Mouse (Mus musculus) neural tube, embryonic 12.5 days (tissue): ENCODE measurements at regions not wholly inside any gene's neighbourhood (a gene's known extent, or its start where the extent isn't known, plus 50 kb on each side); places are given as distances from the start of the nearest gene placed in this dataset.

Experiments
- ATAC-seq: fragments of 200-750 bp; cut with Nextera tagmentation; 2 replicates; pipeline ENCODE4 v1.8.0; 2017; ENCODE audit warnings: low read depth, mild to moderate bottlenecking, moderate TSS enrichment, moderate library complexity; ENCODE audit not compliant: low FRiP score
- H3K27ac ChIP-seq: fragments of 300-500 bp; sonication (generic); 2 replicates; pipeline ENCODE4 v1.5.1; 2016
- H3K27me3 ChIP-seq: fragments of 300-500 bp; sonication (generic); replicated peaks from 2 replicates; pipeline ENCODE4 v1.6.1; 2016; ENCODE audit warnings: mild to moderate bottlenecking
- H3K36me3 ChIP-seq: fragments of 300-500 bp; sonication (generic); 2 replicates; pipeline ENCODE4 v1.6.1; 2016; ENCODE audit warnings: mild to moderate bottlenecking
- H3K4me1 ChIP-seq: fragments of 300-500 bp; sonication (generic); 2 replicates; pipeline ENCODE4 v1.6.1; 2016
- H3K4me2 ChIP-seq: fragments of 300-500 bp; sonication (generic); replicated peaks from 2 replicates; pipeline ENCODE4 v1.6.1; 2016; ENCODE audit warnings: mild to moderate bottlenecking
- H3K4me3 ChIP-seq: fragments of 300-500 bp; sonication (generic); 2 replicates; pipeline ENCODE4 v1.5.1; 2016
- H3K9ac ChIP-seq: fragments of 300-500 bp; sonication (generic); 2 replicates; pipeline ENCODE4 v1.6.1; 2016; ENCODE audit warnings: mild to moderate bottlenecking
- H3K9me3 ChIP-seq: fragments of 300-500 bp; sonication (generic); 2 replicates; pipeline ENCODE4 v1.6.1; 2016; ENCODE audit warnings: mild to moderate bottlenecking
- WGBS: fragments of 180-500 bp; shearing (Covaris S2); methylation state at CpG from one replicate; pipeline ENCODE4 v1.1.7; 2016; 5-methylcytosine and 5-hydroxymethylcytosine counted together

- H3K27me3 ChIP-seq: no peaks in the 10 kb centered on the region
Observed at GRCm38 (mm10) chr10:111111020-111111419, 53.5 kb upstream of the Osbpl8 start.

GRCm38 (mm10) chr10:111108658-111109633 lies 55.6 kb upstream of the Osbpl8 start:
- ATAC-seq: peak; percentile 46
- Histone ChIP-seq H3K9me3 (no peaks in the 10 kb centered on the region), H3K4me3 (no peak overlapping the region), H3K4me2 (peak overlapping the region; percentile 51), H3K27ac (no peak overlapping the region), H3K9ac (no peak overlapping the region), H3K27me3 (no peaks in the 10 kb centered on the region), H3K36me3 (no peaks in the 10 kb centered on the region), H3K4me1 (no peaks in the 10 kb centered on the region)
- whole genome bisulfite sequencing: 50% methylated on average over 24 of the region's 24 CpGs

More at GRCm38 (mm10) chr10:111111020-111111419, 53.5 kb upstream of the Osbpl8 start:
- no peaks in the 10 kb centered on the region for H3K9me3 ChIP-seq
- no peak overlapping the region for H3K27ac ChIP-seq
- no peak overlapping the region for H3K4me2 ChIP-seq
- H3K9ac ChIP-seq: no peak overlapping the region
- ATAC-seq: no peak
- H3K4me1 ChIP-seq: no peaks in the 10 kb centered on the region
- no peak overlapping the region for H3K4me3 ChIP-seq
- no peaks in the 10 kb centered on the region for H3K36me3 ChIP-seq
- 76% methylated on average over 10 of the region's 10 CpGs for WGBS

GRCm38 (mm10) chr10:111107852-111108251 lies 56.7 kb upstream of the Osbpl8 start:
- Histone ChIP-seq H3K27ac (no peak overlapping the region), H3K9ac (no peak overlapping the region), H3K4me1 (no peaks in the 10 kb centered on the region), H3K36me3 (no peaks in the 10 kb centered on the region), H3K4me2 (no peak overlapping the region), H3K9me3 (no peaks in the 10 kb centered on the region), H3K4me3 (no peak overlapping the region), H3K27me3 (no peaks in the 10 kb centered on the region)
- WGBS: 90% methylated on average over 5 of the region's 5 CpGs
- ATAC-seq: no peak

GRCm38 (mm10) chr10:111107387-111107786 lies 57.2 kb upstream of the Osbpl8 start:
- H3K9me3 ChIP-seq: no peaks in the 10 kb centered on the region

GRCm38 (mm10) chr10:111106411-111106810 lies 58.1 kb upstream of the Osbpl8 start:
- no peak for ATAC-seq
- Histone ChIP-seq H3K9ac (no peak overlapping the region), H3K4me2 (no peak overlapping the region), H3K9me3 (no peaks in the 10 kb centered on the region), H3K27me3 (no peaks in the 10 kb centered on the region), H3K4me3 (no peak overlapping the region), H3K27ac (no peak overlapping the region), H3K4me1 (no peaks in the 10 kb centered on the region), H3K36me3 (no peaks in the 10 kb centered on the region)
- WGBS: 86% methylated on average over 5 of the region's 5 CpGs

More at GRCm38 (mm10) chr10:111107387-111107786, 57.2 kb upstream of the Osbpl8 start:
- Histone ChIP-seq H3K27ac (no peak overlapping the region), H3K36me3 (no peaks in the 10 kb centered on the region), H3K9ac (no peak overlapping the region), H3K27me3 (no peaks in the 10 kb centered on the region), H3K4me1 (no peaks in the 10 kb centered on the region), H3K4me3 (no peak overlapping the region), H3K4me2 (no peak overlapping the region)
- 69% methylated on average over 7 of the region's 7 CpGs for WGBS
- ATAC-seq: no peak

GRCm38 (mm10) chr10:111105662-111106061 lies 58.9 kb upstream of the Osbpl8 start:
- Histone ChIP-seq H3K27me3 (no peaks in the 10 kb centered on the region), H3K4me3 (no peak overlapping the region), H3K9ac (no peak overlapping the region), H3K27ac (no peak overlapping the region), H3K36me3 (no peaks in the 10 kb centered on the region), H3K4me2 (no peak overlapping the region), H3K4me1 (no peaks in the 10 kb centered on the region), H3K9me3 (no peaks in the 10 kb centered on the region)
- no peak for ATAC-seq
- WGBS: 92% methylated on average over 5 of the region's 5 CpGs

GRCm38 (mm10) chr10:111103512-111103911 lies 61.0 kb upstream of the Osbpl8 start:
- Histone ChIP-seq H3K4me2 (no peak overlapping the region), H3K27me3 (no peaks in the 10 kb centered on the region), H3K36me3 (no peaks in the 10 kb centered on the region), H3K4me3 (no peak overlapping the region), H3K27ac (no peak overlapping the region), H3K9me3 (no peaks in the 10 kb centered on the region), H3K9ac (no peak overlapping the region), H3K4me1 (no peaks in the 10 kb centered on the region)
- WGBS: 81% methylated on average over 5 of the region's 5 CpGs
- no peak for ATAC-seq

GRCm38 (mm10) chr10:111103086-111103485 lies 61.5 kb upstream of the Osbpl8 start:
- no peak overlapping the region for H3K4me2 ChIP-seq
- no peak overlapping the region for H3K4me3 ChIP-seq
- 90% methylated on average over 14 of the region's 14 CpGs for WGBS
- H3K36me3 ChIP-seq: no peaks in the 10 kb centered on the region
- H3K27ac ChIP-seq: no peak overlapping the region
- H3K9me3 ChIP-seq: no peaks in the 10 kb centered on the region
- H3K27me3 ChIP-seq: no peaks in the 10 kb centered on the region
- no peak for ATAC-seq
- no peaks in the 10 kb centered on the region for H3K4me1 ChIP-seq
- H3K9ac ChIP-seq: no peak overlapping the region

GRCm38 (mm10) chr10:111101901-111102761 lies 62.4 kb upstream of the Osbpl8 start:
- no peaks in the 10 kb centered on the region for H3K36me3 ChIP-seq
- H3K4me1 ChIP-seq: no peaks in the 10 kb centered on the region
- no peak overlapping the region for H3K4me2 ChIP-seq
- no peak for ATAC-seq
- H3K27ac ChIP-seq: no peak overlapping the region
- H3K9me3 ChIP-seq: no peaks in the 10 kb centered on the region
- no peak overlapping the region for H3K4me3 ChIP-seq
- no peak overlapping the region for H3K9ac ChIP-seq
- 87% methylated on average over 18 of the region's 18 CpGs for WGBS
- H3K27me3 ChIP-seq: no peaks in the 10 kb centered on the region

- Histone ChIP-seq H3K27me3 (no peaks in the 10 kb centered on the region), H3K9ac (no peak overlapping the region), H3K9me3 (no peaks in the 10 kb centered on the region), H3K36me3 (no peaks in the 10 kb centered on the region), H3K4me1 (no peaks in the 10 kb centered on the region), H3K4me3 (no peak overlapping the region), H3K27ac (no peak overlapping the region), H3K4me2 (no peak overlapping the region)
- peak; percentile 59 for ATAC-seq
- WGBS: 47% methylated on average over 7 of the region's 7 CpGs
Observed at GRCm38 (mm10) chr10:111099812-111100464, 64.6 kb upstream of the Osbpl8 start.

GRCm38 (mm10) chr10:111099059-111099811 lies 65.3 kb upstream of the Osbpl8 start:
- H3K27ac ChIP-seq: no peak overlapping the region
- no peaks in the 10 kb centered on the region for H3K9me3 ChIP-seq
- WGBS: 71% methylated on average over 5 of the region's 5 CpGs
- no peaks in the 10 kb centered on the region for H3K4me1 ChIP-seq
- no peak for ATAC-seq
- H3K9ac ChIP-seq: no peak overlapping the region
- H3K36me3 ChIP-seq: no peaks in the 10 kb centered on the region
- H3K4me3 ChIP-seq: no peak overlapping the region
- H3K27me3 ChIP-seq: no peaks in the 10 kb centered on the region
- no peak overlapping the region for H3K4me2 ChIP-seq
